Mouse (Mus musculus) embryonic fibroblast, embryonic 13.5 days (primary cell): ENCODE data around the gene Ash1l. TPM values are rescaled to one million over a fixed set of nuclear protein-coding genes. Genes with fewer than 3 reads are reported as not detected.

Experiments used
- H3K27ac ChIP-seq: 2 replicates; pipeline ENCODE4 v1.5.1; 2012; ENCODE audit warnings: low read length, control low read depth, inconsistent platforms; ENCODE audit not compliant: insufficient read depth
- H3K4me1 ChIP-seq: 2 replicates; pipeline ENCODE4 v1.6.1; 2011; ENCODE audit warnings: low read length; ENCODE audit not compliant: control insufficient read depth, insufficient read depth
- H3K4me3 ChIP-seq: 2 replicates; pipeline ENCODE4 v1.5.1; 2011; ENCODE audit warnings: mild to moderate bottlenecking, control low read depth, low read length; ENCODE audit not compliant: insufficient read depth
- CTCF ChIP-seq: IDR thresholded peaks from 2 replicates; pipeline ENCODE4 v1.5.1; 2011; ENCODE audit warnings: mild to moderate bottlenecking, control low read depth, low read length, moderate library complexity, borderline replicate concordance; ENCODE audit not compliant: insufficient read depth
- POLR2A ChIP-seq: IDR thresholded peaks from 2 replicates; pipeline ENCODE4 v1.6.1; 2011; ENCODE audit warnings: low read depth, mild to moderate bottlenecking, control low read depth, low read length, moderate library complexity
- polyA plus RNA-seq: library from polyadenylated mRNA; stranded (reverse); fragments of >200 nt; gene quantifications from 2 replicates; pipeline ENCODE4 v1.2.4, GENCODE M21; 2011; ENCODE audit warnings: low read depth; ENCODE audit not compliant: missing spikeins, insufficient read length

Ash1l gene
- polyA plus RNA-seq, 1 experiment: 50.1 TPM

GRCm38 (mm10) chr3:89090694-89091655 lies 140.6 kb downstream of the Ash1l start:
- Histone ChIP-seq H3K4me3 (peak overlapping the region; percentile 47), H3K4me1 (no peaks in the 10 kb centered on the region), H3K27ac (no peak overlapping the region; the same call in 1 of the 2 replicates)
- TF ChIP-seq POLR2A (peak; percentile 65), CTCF (peak; percentile 28; the same call in 1 of the 2 replicates)

GRCm38 (mm10) chr3:89091811-89092508 lies 141.5 kb downstream of the Ash1l start:
- no peak for TF ChIP-seq POLR2A
- no peak for TF ChIP-seq CTCF
- H3K27ac ChIP-seq: no peak overlapping the region
- H3K4me3 ChIP-seq: peak overlapping the region; percentile 47
- H3K4me1 ChIP-seq: no peaks in the 10 kb centered on the region

- Histone ChIP-seq H3K4me1 (no peaks in the 10 kb centered on the region), H3K4me3 (peak overlapping the region; percentile 31), H3K27ac (no peak overlapping the region)
- TF ChIP-seq CTCF (no peak), POLR2A (no peak)
These were observed 142.2 kb downstream of the Ash1l start for GRCm38 (mm10) chr3:89092509-89093090.

GRCm38 (mm10) chr3:89093175-89093574 lies 142.8 kb downstream of the Ash1l start, which contains the start of gene Rusc1:
Rusc1 (minus strand) TSS chr3:89093311.
- H3K27ac ChIP-seq: no peak within 1 kb of the TSS
- TF ChIP-seq CTCF (no peak), POLR2A (peak; percentile 92)
- 0 out of 2 replicates have a peak, but pooled peaks cover under 1% of the 10 kb centered on the region for H3K4me1 ChIP-seq
- H3K4me3 ChIP-seq: peak within 1 kb of the TSS; percentile 31

GRCm38 (mm10) chr3:89094021-89094420 lies 143.6 kb downstream of the Ash1l start:
- no peak overlapping the region for H3K4me3 ChIP-seq
- H3K4me1 ChIP-seq: 0 out of 2 replicates have a peak, but pooled peaks cover 4% of the 10 kb centered on the region
- TF ChIP-seq POLR2A (no peak), CTCF (no peak)

GRCm38 (mm10) chr3:89100811-89101210 lies 150.4 kb downstream of the Ash1l start, which contains the start of gene Gm43738:
Gm43738 (minus strand) TSS chr3:89101099.
- TF ChIP-seq CTCF: no peak
- TF ChIP-seq POLR2A: no peak
- H3K27ac ChIP-seq: peak within 1 kb of the TSS; percentile 16
- 0 out of 2 replicates have a peak, but pooled peaks cover 4% of the 10 kb centered on the region for H3K4me1 ChIP-seq
- H3K4me3 ChIP-seq: peak within 1 kb of the TSS; percentile 88

More at GRCm38 (mm10) chr3:89094021-89094420, 143.6 kb downstream of the Ash1l start:
- H3K27ac ChIP-seq: no peak overlapping the region

- TF ChIP-seq CTCF: no peak
- TF ChIP-seq POLR2A: no peak
- peak overlapping the region; percentile 88 for H3K4me3 ChIP-seq
These were observed 151.0 kb downstream of the Ash1l start for GRCm38 (mm10) chr3:89101459-89101811.

GRCm38 (mm10) chr3:89101812-89102494 lies 151.5 kb downstream of the Ash1l start, which contains the start of gene Fdps:
Fdps (minus strand) TSS chr3:89101959.
- Histone ChIP-seq H3K4me3 (peak within 1 kb of the TSS; percentile 88), H3K27ac (peak within 1 kb of the TSS; percentile 74), H3K4me1 (0 out of 2 replicates have a peak, but pooled peaks cover 4% of the 10 kb centered on the region)
- TF ChIP-seq POLR2A (peak; percentile 67), CTCF (no peak)

More at GRCm38 (mm10) chr3:89101459-89101811, 151.0 kb downstream of the Ash1l start:
- H3K4me1 ChIP-seq: 0 out of 2 replicates have a peak, but pooled peaks cover 4% of the 10 kb centered on the region
- H3K27ac ChIP-seq: peak overlapping the region; percentile 16
